ENCODE assay signal across 8 mouse cellular contexts in the genomic region with DNA sequence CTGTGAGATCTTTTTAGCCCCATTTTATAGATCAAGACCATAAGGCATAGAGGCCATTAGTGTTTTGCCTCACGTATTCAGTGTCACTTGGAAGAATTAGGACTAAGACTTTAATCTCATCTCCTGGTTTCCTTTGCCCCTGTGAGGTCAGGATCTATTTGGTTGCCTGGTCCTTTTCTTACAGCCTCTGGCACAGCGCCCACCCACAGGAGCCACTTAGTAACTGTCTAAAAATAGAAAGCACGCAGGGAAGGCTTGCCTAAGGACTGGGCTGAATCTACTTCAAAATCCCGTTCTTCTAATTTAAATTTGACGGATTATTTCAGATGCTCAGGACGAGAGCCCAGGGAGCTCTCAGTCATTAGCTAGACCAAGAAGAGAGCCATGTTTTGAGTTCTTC. TPM values are rescaled to one million over a fixed set of nuclear protein-coding genes. Genes with fewer than 3 reads are reported as not detected.
A peak's percentile ranks its signal among the peaks of the same experiment; 100 is the strongest.
DNase-seq lines count a peak whose midpoint lies in the region; ATAC-seq lines count a peak whose summit lies in the region.

No protein-coding gene starts in this region.

- no peak for ATAC-seq in granulocyte monocyte progenitor cell, adult 5-6 weeks (replicated peaks; ENCODE audit: poor library complexity, severe bottlenecking)

- peak; percentile 44 to 66 for DNase-seq in cerebellum, postnatal 25 days
- DNase-seq in cerebellum, adult 11-12 months, result no peak
- DNase-seq in Muller cell, postnatal 12 days (ENCODE audit: inconsistent ontology term), result peak; percentile 46
- peak; percentile 44 to 62 for DNase-seq in heart, adult 9 months (ENCODE audit: low spot score in 2 of 2)
- peak; percentile 76 to 78 for DNase-seq in kidney, postnatal 25 days
- DNase-seq in layer of hippocampus, adult 18-20 months (ENCODE audit: low spot score in 2 of 2), result no peak
- DNase-seq in urinary bladder, postnatal 25 days (ENCODE audit: low spot score), result no peak

RNA-seq across cellular contexts. Expression of gene Metap2, which starts 21.8 kb away (rescaled TPM):
- 100 to 1,000 TPM; 114 to 116 TPM for total RNA-seq in layer of hippocampus, adult 18-20 months (2021)
- 214 and 233 TPM in 2 replicates for total RNA-seq in granulocyte monocyte progenitor cell, adult 5-6 weeks (2014; fragmentation: Nextera tagmentation)
- 337 and 338 TPM in 2 replicates for total RNA-seq in granulocyte monocyte progenitor cell, adult 5-6 weeks (2017)

Comparison
In these comparisons a context has a peak if more than half of its experiments do, and no peak if none do; other contexts are left out.
1. DNase-seq: peak in cerebellum, postnatal 25 days (2 of 2), Muller cell, postnatal 12 days (single experiment), heart, adult 9 months (2 of 2) and kidney, postnatal 25 days (2 of 2); none in cerebellum, adult 11-12 months (single experiment), layer of hippocampus, adult 18-20 months (0 of 2) and urinary bladder, postnatal 25 days (single experiment).